Mouse (Mus musculus): ENCODE data around the gene Sgtb. TPM values are rescaled to one million over a fixed set of nuclear protein-coding genes. Genes with fewer than 3 reads are reported as not detected.

Gene Sgtb
- total RNA-seq (2021): 1 to 10 TPM; 1.4 to 1.5 TPM
- long read RNA-seq, experiment 1: 0 reads
- long read RNA-seq, experiment 2: 0 reads

GRCm38 (mm10) chr13:104109288-104109815, at the start of gene Sgtb, which contains the start of gene Nln:
Gene Sgtb (plus strand): TSS chr13:104109741.
Gene Nln (minus strand): TSS chr13:104109614.
- DNase-seq: peak; percentile 83 to 88
- intact Hi-C loops (cut with DNase I): loop anchor here (5.0 kb wide), 1 partner anchor 187 kb away; the partner anchor contains the start of gene Erbin

GRCm38 (mm10) chr13:104060231-104060630, 49.3 kb upstream of the Sgtb start:
- intact Hi-C loops (cut with DNase I): no loop called here
- no peak for DNase-seq

GRCm38 (mm10) chr13:104061975-104062750, 47.4 kb upstream of the Sgtb start:
- no peak for DNase-seq
- intact Hi-C loops (cut with DNase I): no loop called here

GRCm38 (mm10) chr13:104063061-104063460, 46.5 kb upstream of the Sgtb start:
- intact Hi-C loops (cut with DNase I): no loop called here
- DNase-seq: no peak

- DNase-seq: no peak
- intact Hi-C loops (cut with DNase I): no loop called here
Observed at GRCm38 (mm10) chr13:104065649-104066347, 43.7 kb upstream of the Sgtb start.

GRCm38 (mm10) chr13:104069216-104069615, 40.3 kb upstream of the Sgtb start:
- no peak for DNase-seq
- intact Hi-C loops (cut with DNase I): no loop called here

DNA sequence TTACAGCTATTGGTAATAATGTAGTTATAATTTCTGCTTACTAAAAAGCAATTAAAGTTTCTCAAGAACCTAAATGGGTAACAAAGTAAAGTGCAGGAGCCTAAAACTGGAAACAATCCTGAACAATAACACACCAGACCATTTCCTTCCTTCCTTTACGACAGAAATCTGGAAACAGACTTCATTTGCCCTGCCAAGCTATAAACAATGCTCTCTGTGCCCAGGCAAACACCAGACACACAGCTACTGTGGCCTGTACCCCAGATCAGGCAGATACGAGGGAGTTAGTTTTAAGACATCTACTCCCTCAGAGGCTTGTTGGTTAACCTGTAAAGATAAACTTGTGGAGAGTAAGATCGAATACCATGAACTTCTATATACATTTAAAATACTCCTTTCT, 38.8 kb upstream of the Sgtb start:
- no peak for DNase-seq
- intact Hi-C loops (cut with DNase I): no loop called here

- no peak for DNase-seq
- intact Hi-C loops (cut with DNase I): no loop called here
Observed at GRCm38 (mm10) chr13:104072351-104072750, 37.2 kb upstream of the Sgtb start.

DNA sequence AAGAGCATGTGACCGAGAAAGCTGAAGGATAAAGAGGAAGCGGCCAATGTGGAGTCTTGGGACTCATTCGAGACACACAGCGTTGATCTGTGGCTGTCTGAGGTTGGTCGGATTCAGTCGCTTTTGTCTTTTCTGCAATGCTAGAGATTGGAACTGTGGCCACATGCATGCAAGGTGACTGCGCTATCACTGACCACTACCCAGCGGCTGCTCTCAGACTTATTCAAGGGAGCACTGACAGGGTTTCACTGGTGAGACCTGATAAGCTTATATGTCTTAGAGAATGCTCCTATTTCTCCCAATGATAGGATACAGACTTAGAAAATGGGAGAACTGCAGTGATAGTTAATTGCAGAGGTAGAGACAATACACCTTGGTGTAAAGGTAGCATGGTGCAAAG, 35.3 kb upstream of the Sgtb start:
- intact Hi-C loops (cut with DNase I): no loop called here
- DNase-seq: no peak

DNA sequence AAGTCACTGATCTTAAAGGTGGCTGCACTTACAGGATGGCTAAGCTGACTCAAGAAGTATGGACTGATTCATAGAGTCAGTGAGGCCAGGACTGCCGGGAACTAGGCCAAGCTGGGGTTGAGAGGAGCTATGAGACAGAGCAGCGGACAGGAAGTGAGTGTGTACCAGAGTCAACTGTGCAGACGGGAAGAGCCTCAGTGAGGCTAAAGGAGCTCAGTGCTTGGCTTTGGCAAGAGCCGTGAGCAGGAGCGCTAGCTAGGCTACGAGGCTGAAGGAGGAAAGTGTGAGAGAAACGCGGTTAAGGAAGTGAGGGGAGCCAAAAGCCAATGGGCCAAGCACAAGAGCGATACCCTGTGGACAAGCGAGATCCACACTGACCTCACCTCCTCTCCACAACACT, 34.8 kb upstream of the Sgtb start:
- intact Hi-C loops (cut with DNase I): no loop called here
- peak; percentile 63 to 69 for DNase-seq

- intact Hi-C loops (cut with DNase I): no loop called here
- DNase-seq: no peak
Observed at GRCm38 (mm10) chr13:104076993-104077392, 32.5 kb upstream of the Sgtb start.

DNA sequence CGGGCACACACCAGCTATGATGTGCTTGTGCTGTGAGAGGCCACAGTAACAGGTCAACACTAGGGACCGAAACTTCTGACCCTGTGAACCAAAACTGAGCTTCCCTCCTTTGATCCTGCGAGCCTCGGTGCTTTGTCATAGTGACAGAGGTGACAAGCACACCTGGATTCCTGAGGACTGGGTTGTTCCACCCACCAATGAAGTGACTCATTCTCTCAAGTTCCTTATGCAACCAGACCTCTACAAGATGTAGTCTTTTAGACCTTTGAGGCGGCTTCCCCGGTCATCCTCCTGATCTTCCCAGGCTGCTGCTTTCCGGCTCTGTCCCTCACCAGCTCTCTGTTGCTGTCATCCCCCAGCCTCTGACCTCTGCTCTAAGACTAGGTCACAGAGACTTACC, 27.0 kb upstream of the Sgtb start:
- intact Hi-C loops (cut with DNase I): no loop called here
- DNase-seq: no peak

GRCm38 (mm10) chr13:104084600-104084999, 24.9 kb upstream of the Sgtb start:
- intact Hi-C loops (cut with DNase I): no loop called here
- no peak for DNase-seq

DNA sequence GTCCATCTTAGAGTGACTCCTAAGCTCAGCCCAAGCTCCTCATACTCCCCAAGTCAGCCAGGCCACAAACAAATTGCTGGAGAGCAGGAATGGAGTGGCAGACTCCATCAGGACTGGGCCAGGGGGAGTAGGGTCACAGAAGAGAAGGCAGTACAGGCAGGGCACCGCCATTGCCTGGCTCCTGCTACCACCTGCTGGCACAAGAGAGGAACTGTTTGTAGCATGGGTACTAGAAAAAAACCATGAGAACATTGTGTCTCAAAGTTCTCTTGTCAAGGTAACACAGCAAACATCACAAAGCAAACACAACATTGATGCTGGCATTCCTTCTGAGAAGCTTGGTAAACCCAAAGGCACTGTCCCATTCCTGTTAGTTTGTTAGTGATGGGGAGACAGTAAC, 20.2 kb upstream of the Sgtb start:
- intact Hi-C loops (cut with DNase I): loop anchor here (5.0 kb wide), 3 partner anchors 42 to 387 kb away; no protein-coding TSS in a partner anchor
- peak; percentile 36 to 55 for DNase-seq

- no peak for DNase-seq
- intact Hi-C loops (cut with DNase I): loop anchor here (5.0 kb wide), 1 partner anchor 654 kb away; no protein-coding TSS in a partner anchor
Observed at GRCm38 (mm10) chr13:104091734-104092133, 17.8 kb upstream of the Sgtb start.

GRCm38 (mm10) chr13:104094531-104095385, 14.8 kb upstream of the Sgtb start:
- intact Hi-C loops (cut with DNase I): loop anchor here (5.0 kb wide), 1 partner anchor 657 kb away; no protein-coding TSS in a partner anchor
- peak in 1 of 2 experiments; percentile 18 for DNase-seq

DNA sequence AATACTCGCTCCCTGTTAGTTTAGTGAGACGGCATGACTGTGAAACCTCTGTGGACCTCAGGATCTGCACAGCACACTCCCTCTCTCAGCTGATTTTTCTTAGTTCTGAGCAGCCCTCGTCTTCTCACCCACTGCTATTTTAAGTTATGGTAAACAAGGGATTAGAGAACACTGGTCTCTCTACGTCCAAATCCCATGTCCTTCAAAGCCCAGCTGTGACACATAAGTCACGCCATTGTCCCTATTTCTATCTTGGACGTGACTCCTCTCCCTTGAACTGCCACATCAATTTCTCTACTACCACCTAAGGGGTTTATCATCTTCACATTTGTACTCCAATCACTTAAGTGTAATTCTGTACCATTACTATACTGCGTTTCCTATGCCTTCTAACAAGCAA, 13.6 kb upstream of the Sgtb start:
- intact Hi-C loops (cut with DNase I): no loop called here

GRCm38 (mm10) chr13:104097190-104097589, 12.4 kb upstream of the Sgtb start:
- DNase-seq: peak in 1 of 2 experiments; percentile 18
- intact Hi-C loops (cut with DNase I): no loop called here

More for the DNA sequence above, 13.6 kb upstream of the Sgtb start:
- DNase-seq: no peak

- intact Hi-C loops (cut with DNase I): no loop called here
- DNase-seq: no peak
Observed at GRCm38 (mm10) chr13:104100416-104100815, 9.1 kb upstream of the Sgtb start.

GRCm38 (mm10) chr13:104101606-104102235, 7.8 kb upstream of the Sgtb start:
- intact Hi-C loops (cut with DNase I): no loop called here
- no peak for DNase-seq
